Mouse (Mus musculus): ENCODE data around the gene Gm4922. TPM values are rescaled to one million over a fixed set of nuclear protein-coding genes. Genes with fewer than 3 reads are reported as not detected.

Gene Gm4922
- polyA plus RNA-seq, 1 experiment from 2014 or later: 0.71 TPM

- H3K4me1 ChIP-seq (replicated peaks): no peaks in the 10 kb centered on the region
- no peak overlapping the region for H3K9ac ChIP-seq
- no peaks in the 10 kb centered on the region for H3K36me3 ChIP-seq
- WGBS: 56% methylated on average over 4 of the region's 4 CpGs
- no peak overlapping the region for H3K4me3 ChIP-seq
- H3K4me2 ChIP-seq: no peak overlapping the region
- no peaks in the 10 kb centered on the region for H3K9me3 ChIP-seq
- H3K27ac ChIP-seq (replicated peaks): no peak overlapping the region
- ATAC-seq (ENCODE audit: low FRiP score, low read depth): no peak
- H3K27me3 ChIP-seq: no peaks in the 10 kb centered on the region
Measured at GRCm38 (mm10) chr10:18772537-18773179, 13.9 kb downstream of the Gm4922 start.

- Histone ChIP-seq H3K27me3 (no peaks in the 10 kb centered on the region), H3K9me3 (no peaks in the 10 kb centered on the region), H3K36me3 (no peaks in the 10 kb centered on the region), H3K4me1 (replicated peaks) (no peaks in the 10 kb centered on the region), H3K9ac (no peak overlapping the region), H3K4me3 (no peak overlapping the region), H3K27ac (replicated peaks) (no peak overlapping the region), H3K4me2 (no peak overlapping the region)
- no peak for ATAC-seq (ENCODE audit: low FRiP score, low read depth)
- WGBS: 55% methylated on average over 5 of the region's 5 CpGs
Measured at GRCm38 (mm10) chr10:18769909-18770308, 16.7 kb downstream of the Gm4922 start.

- Histone ChIP-seq H3K4me3 (no peak overlapping the region), H3K4me2 (no peak overlapping the region), H3K27me3 (no peaks in the 10 kb centered on the region), H3K9ac (no peak overlapping the region), H3K27ac (replicated peaks) (no peak overlapping the region), H3K36me3 (no peaks in the 10 kb centered on the region), H3K9me3 (no peaks in the 10 kb centered on the region), H3K4me1 (replicated peaks) (no peaks in the 10 kb centered on the region)
- WGBS: 46% methylated on average over 2 of the region's 2 CpGs
- no peak for ATAC-seq (ENCODE audit: low FRiP score, low read depth)
Measured at GRCm38 (mm10) chr10:18760241-18760640, 26.4 kb downstream of the Gm4922 start.

GRCm38 (mm10) chr10:18750057-18750456, 36.5 kb downstream of the Gm4922 start:
- Histone ChIP-seq H3K27me3 (no peaks in the 10 kb centered on the region), H3K4me3 (no peak overlapping the region), H3K9me3 (no peaks in the 10 kb centered on the region), H3K27ac (replicated peaks) (no peak overlapping the region), H3K36me3 (no peaks in the 10 kb centered on the region), H3K4me1 (replicated peaks) (no peaks in the 10 kb centered on the region), H3K9ac (no peak overlapping the region), H3K4me2 (no peak overlapping the region)
- no peak for ATAC-seq (ENCODE audit: low FRiP score, low read depth)
- WGBS: 81% methylated on average over 4 of the region's 4 CpGs

- H3K27me3 ChIP-seq: no peaks in the 10 kb centered on the region
- peak within 1 kb of the TSS; percentile 83 for H3K4me2 ChIP-seq
- peak within 1 kb of the TSS; percentile 97 for H3K27ac ChIP-seq (replicated peaks)
- peak within 1 kb of the TSS; percentile 87 for H3K4me3 ChIP-seq
- no peaks in the 10 kb centered on the region for H3K36me3 ChIP-seq
- H3K4me1 ChIP-seq (replicated peaks): peaks cover 15% of the 10 kb centered on the region
- peak within 1 kb of the TSS; percentile 84 for H3K9ac ChIP-seq
- under 1% methylated on average over 50 of the region's 50 CpGs for WGBS
- no peaks in the 10 kb centered on the region for H3K9me3 ChIP-seq
- peak; percentile 90 for ATAC-seq (ENCODE audit: low FRiP score, low read depth)
Measured at GRCm38 (mm10) chr10:18743286-18744142, 43.1 kb downstream of the Gm4922 start, which contains the start of gene Arfgef3. Gene Arfgef3 (minus strand): TSS chr10:18743949.

- 0 out of 2 replicates have a peak, but pooled peaks have one; percentile 3 for ATAC-seq (ENCODE audit: low FRiP score, low read depth)
- H3K9ac ChIP-seq: peak overlapping the region; percentile 84
- H3K27ac ChIP-seq (replicated peaks): peak overlapping the region; percentile 97
- peaks cover 15% of the 10 kb centered on the region for H3K4me1 ChIP-seq (replicated peaks)
- no peaks in the 10 kb centered on the region for H3K36me3 ChIP-seq
- WGBS: 43% methylated on average over 6 of the region's 6 CpGs
- no peaks in the 10 kb centered on the region for H3K9me3 ChIP-seq
- H3K27me3 ChIP-seq: no peaks in the 10 kb centered on the region
- peak overlapping the region; percentile 83 for H3K4me2 ChIP-seq
- H3K4me3 ChIP-seq: peak overlapping the region; percentile 87
Measured at GRCm38 (mm10) chr10:18742086-18742485, 44.5 kb downstream of the Gm4922 start.

- H3K36me3 ChIP-seq: no peaks in the 10 kb centered on the region
- peak overlapping the region; percentile 87 for H3K4me3 ChIP-seq
- H3K9me3 ChIP-seq: no peaks in the 10 kb centered on the region
- peak overlapping the region; percentile 84 for H3K9ac ChIP-seq
- WGBS: 78% methylated on average over 8 of the region's 8 CpGs
- H3K4me2 ChIP-seq: peak overlapping the region; percentile 83
- ATAC-seq (ENCODE audit: low FRiP score, low read depth): no peak
- H3K27ac ChIP-seq (replicated peaks): 0 out of 2 replicates have a peak overlapping the region, but pooled peaks have one; percentile 97
- H3K4me1 ChIP-seq (replicated peaks): peaks cover 15% of the 10 kb centered on the region
- no peaks in the 10 kb centered on the region for H3K27me3 ChIP-seq
Measured at GRCm38 (mm10) chr10:18741024-18741423, 45.6 kb downstream of the Gm4922 start.

Other genes with a start within 250 kb of the Gm4922 start
- 11.8 and 13.7 TPM in 2 replicates for gene Hebp2, start 240.7 kb downstream of the Gm4922 start, polyA plus RNA-seq (2015; fragmentation: Nextera tagmentation; extraction: Ambion mirVana)
- 6.4 and 6.5 TPM in 2 replicates for gene Arfgef3, start 42.8 kb downstream of the Gm4922 start, polyA plus RNA-seq (2015; fragmentation: Nextera tagmentation; extraction: Ambion mirVana)
- 10.0 and 11.6 TPM in 2 replicates for gene Perp, start 58.2 kb upstream of the Gm4922 start, polyA plus RNA-seq (2015; fragmentation: Nextera tagmentation; extraction: Ambion mirVana)
- 2.2 and 2.6 TPM in 2 replicates for gene Tnfaip3, start 228.9 kb upstream of the Gm4922 start, polyA plus RNA-seq (2015; fragmentation: Nextera tagmentation; extraction: Ambion mirVana)